Mouse (Mus musculus) MEL (cell line): ENCODE data around the gene Sphkap. TPM values are rescaled to one million over a fixed set of nuclear protein-coding genes. Genes with fewer than 3 reads are reported as not detected.

Experiments
- DNase-seq: peaks from one replicate; pipeline ENCODE4 v3.0.0; 2011; ENCODE audit warnings: low read depth, low spot score
- H3K27ac ChIP-seq: 2 replicates; pipeline ENCODE4 v1.5.1; 2012; ENCODE audit warnings: low read depth, mild to moderate bottlenecking, control low read depth, low read length, moderate library complexity; ENCODE audit not compliant: control insufficient read depth
- H3K27me3 ChIP-seq, 2 experiments: fragments of 150-350 bp in 1 of 2; sonication (generic) in 1 of 2; 2 replicates each; pipeline ENCODE4 v1.6.1; 2012; ENCODE audit warnings: low read length in 2 of 2, mild to moderate bottlenecking in 2 of 2, improper control_type of control experiment in 1 of 2, moderate library complexity in 1 of 2; ENCODE audit not compliant: insufficient read depth in 2 of 2, control insufficient read depth in 1 of 2
- H3K36me3 ChIP-seq, 2 experiments: 2 replicates each; pipeline ENCODE4 v1.6.1; 2012 to 2014; ENCODE audit warnings: low read length in 2 of 2, improper control_type of control experiment in 1 of 2, inconsistent platforms in 1 of 2, mild to moderate bottlenecking in 1 of 2; ENCODE audit not compliant: insufficient read depth in 2 of 2, control insufficient read depth in 1 of 2
- H3K4me1 ChIP-seq, 2 experiments: fragments of 150-350 bp in 1 of 2; sonication (generic) in 1 of 2; 2 replicates each; pipeline ENCODE4 v1.6.1; 2012; ENCODE audit warnings: low read length in 2 of 2, improper control_type of control experiment in 1 of 2, mild to moderate bottlenecking in 1 of 2; ENCODE audit not compliant: insufficient read depth in 2 of 2, control insufficient read depth in 1 of 2
- H3K4me3 ChIP-seq, 2 experiments: fragments of 150-350 bp in 1 of 2; sonication (generic) in 1 of 2; 2 replicates each; pipeline ENCODE4 v1.5.1; 2012; ENCODE audit warnings: low read depth in 2 of 2, low read length in 2 of 2, mild to moderate bottlenecking in 2 of 2, moderate library complexity in 2 of 2, control low read depth in 1 of 2, improper control_type of control experiment in 1 of 2; ENCODE audit not compliant: control insufficient read depth in 1 of 2, insufficient read depth in 1 of 2
- H3K79me2 ChIP-seq: 2 replicates; pipeline ENCODE4 v1.6.1; 2012; ENCODE audit warnings: mild to moderate bottlenecking, low read length, moderate library complexity; ENCODE audit not compliant: control insufficient read depth, poor library complexity, insufficient read depth
- H3K9ac ChIP-seq: 2 replicates; pipeline ENCODE4 v1.6.1; 2012; ENCODE audit warnings: low read depth, mild to moderate bottlenecking, control low read depth, low read length, moderate library complexity; ENCODE audit not compliant: control insufficient read depth, poor library complexity, severe bottlenecking
- H3K9me3 ChIP-seq: fragments of 150-350 bp; sonication (generic); replicated peaks from 2 replicates; pipeline ENCODE4 v1.6.1; 2012; ENCODE audit warnings: mild to moderate bottlenecking, low read length, improper control_type of control experiment, moderate library complexity; ENCODE audit not compliant: insufficient read depth
- BHLHE40 ChIP-seq: IDR thresholded peaks from 2 replicates; pipeline ENCODE4 v1.6.1; 2012; ENCODE audit warnings: low read depth, mild to moderate bottlenecking, inconsistent platforms, low read length, improper control_type of control experiment, borderline replicate concordance
- E2F4 ChIP-seq: IDR thresholded peaks from 2 replicates; pipeline ENCODE4 v1.6.1; 2011; ENCODE audit warnings: low read depth, low read length, improper control_type of control experiment, borderline replicate concordance
- ETS1 ChIP-seq: IDR thresholded peaks from 2 replicates; pipeline ENCODE4 v1.6.1; 2012; ENCODE audit warnings: low read depth, mild to moderate bottlenecking, inconsistent platforms, low read length, improper control_type of control experiment, moderate library complexity
- HCFC1 ChIP-seq: IDR thresholded peaks from 2 replicates; pipeline ENCODE4 v1.6.1; 2012; ENCODE audit warnings: low read depth, mild to moderate bottlenecking, inconsistent platforms, low read length, improper control_type of control experiment, moderate library complexity
- JUND ChIP-seq: IDR thresholded peaks from 2 replicates; pipeline ENCODE4 v1.6.1; 2011; ENCODE audit warnings: low read depth, mild to moderate bottlenecking, improper control_type of control experiment, low read length
- KAT2A ChIP-seq: conservative IDR thresholded peaks from 2 replicates; pipeline ENCODE4 v1.6.1; 2012; ENCODE audit warnings: low read depth, low read length, improper control_type of control experiment, inconsistent platforms
- MEF2A ChIP-seq: IDR thresholded peaks from 2 replicates; pipeline ENCODE4 v1.6.1; 2014; ENCODE audit warnings: low read depth, mild to moderate bottlenecking, inconsistent platforms, low read length, improper control_type of control experiment; ENCODE audit not compliant: poor library complexity, insufficient replicate concordance, severe bottlenecking; ENCODE audit errors: extremely low read depth
- MXI1 ChIP-seq: IDR thresholded peaks from 2 replicates; pipeline ENCODE4 v1.6.1; 2011; ENCODE audit warnings: mild to moderate bottlenecking, low read depth, low read length, improper control_type of control experiment
- NRF1 ChIP-seq: IDR thresholded peaks from 2 replicates; pipeline ENCODE4 v1.6.1; 2014; ENCODE audit warnings: low read depth, mild to moderate bottlenecking, inconsistent platforms, low read length, improper control_type of control experiment, moderate library complexity; ENCODE audit not compliant: poor library complexity, insufficient read depth, severe bottlenecking
- POLR2AphosphoS5 ChIP-seq: IDR thresholded peaks from 2 replicates; pipeline ENCODE4 v1.6.1; 2012; ENCODE audit warnings: low read depth, borderline replicate concordance, mild to moderate bottlenecking, inconsistent platforms, low read length, moderate library complexity, mixed read lengths
- RAD21 ChIP-seq: IDR thresholded peaks from 2 replicates; pipeline ENCODE4 v1.6.1; 2011; ENCODE audit warnings: mild to moderate bottlenecking, low read depth, low read length, improper control_type of control experiment
- SMC3 ChIP-seq: IDR thresholded peaks from 2 replicates; pipeline ENCODE4 v1.6.1; 2011; ENCODE audit warnings: low read depth, low read length, improper control_type of control experiment
- UBTF ChIP-seq: IDR thresholded peaks from 2 replicates; pipeline ENCODE4 v1.6.1; 2012; ENCODE audit warnings: low read depth, mild to moderate bottlenecking, inconsistent platforms, low read length, improper control_type of control experiment, moderate library complexity, borderline replicate concordance; ENCODE audit not compliant: insufficient read depth
- USF1 ChIP-seq: IDR thresholded peaks from 2 replicates; pipeline ENCODE4 v1.6.1; 2014; ENCODE audit warnings: low read depth, mild to moderate bottlenecking, inconsistent platforms, low read length, improper control_type of control experiment, moderate library complexity
- ZC3H11A ChIP-seq: IDR thresholded peaks from 2 replicates; pipeline ENCODE4 v1.6.1; 2012; ENCODE audit warnings: low read depth, mild to moderate bottlenecking, inconsistent platforms, low read length, improper control_type of control experiment
- ZKSCAN1 ChIP-seq: IDR thresholded peaks from 2 replicates; pipeline ENCODE4 v1.6.1; 2012; ENCODE audit warnings: low read depth, mild to moderate bottlenecking, inconsistent platforms, low read length, improper control_type of control experiment, moderate library complexity
- ZMIZ1 ChIP-seq: IDR thresholded peaks from 2 replicates; pipeline ENCODE4 v1.6.1; 2012; ENCODE audit warnings: low read depth, mild to moderate bottlenecking, inconsistent platforms, low read length, improper control_type of control experiment, moderate library complexity
- ZNF384 ChIP-seq: IDR thresholded peaks from 2 replicates; pipeline ENCODE4 v1.6.1; 2012; ENCODE audit warnings: low read depth, mild to moderate bottlenecking, inconsistent platforms, low read length, improper control_type of control experiment
- polyA plus RNA-seq, 2 experiments: library from polyadenylated mRNA; stranded (reverse) in 1 of 2; unstranded in 1 of 2; fragments of >175 nt in 1 of 2; fragments of >200 nt in 1 of 2; gene quantifications; 2 replicates each; pipeline versions ENCODE4 v1.2.1 to v1.2.4; 2012; ENCODE audit warnings: low replicate concordance in 2 of 2, low read depth in 1 of 2; ENCODE audit not compliant: insufficient read length in 2 of 2, insufficient read depth in 1 of 2, missing spikeins in 1 of 2
- total RNA-seq: library from RNA; depleted of rRNA; stranded (reverse); fragments of 300-350 nt; gene quantifications from 2 replicates; pipeline ENCODE4 v1.2.3, GENCODE M21; 2012

Gene Sphkap
- total and polyA plus RNA-seq, 3 experiments = not detected

DNA sequence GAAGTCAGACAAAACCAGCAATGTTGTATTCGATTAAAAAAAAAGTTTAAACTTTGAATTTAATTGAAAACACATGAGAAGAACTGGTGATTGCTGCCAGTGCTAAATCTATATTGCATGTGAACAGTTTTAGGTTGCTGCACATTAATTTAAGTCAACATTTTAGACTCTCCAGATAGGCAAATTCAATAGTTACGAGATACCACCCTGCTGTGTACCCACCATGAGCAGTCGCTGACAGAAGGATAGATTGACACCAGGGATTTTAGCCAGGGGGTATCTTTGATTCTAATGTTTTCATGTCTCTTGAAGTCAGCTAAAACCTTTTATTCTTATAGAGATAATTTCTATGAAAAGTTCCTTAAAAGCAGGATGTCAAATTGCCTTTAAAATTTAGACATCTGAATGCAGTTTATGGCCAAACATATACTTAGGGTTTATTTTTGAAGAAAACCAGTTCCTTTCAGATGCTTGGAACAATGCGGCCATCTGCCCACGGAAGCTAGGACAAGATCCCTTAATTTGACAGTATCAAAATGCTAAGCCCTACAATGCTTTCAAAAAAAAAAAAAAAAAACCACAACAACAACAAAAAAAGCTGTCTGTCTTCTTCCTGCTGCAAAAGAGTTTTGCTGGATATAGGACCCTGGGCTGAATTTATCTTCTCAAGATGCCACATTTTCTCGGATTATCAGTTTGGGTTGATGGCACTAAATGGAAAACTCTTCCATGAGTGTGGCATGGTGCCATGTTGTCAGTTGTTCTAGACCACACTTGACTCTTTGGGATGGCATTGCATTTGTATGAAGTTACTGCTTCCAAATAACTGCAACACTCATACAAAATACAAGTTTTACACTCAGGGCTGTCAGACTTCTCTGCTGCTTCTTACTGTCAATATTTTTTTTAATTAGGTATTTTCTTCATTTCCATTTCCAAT is 110.6 kb downstream of the Sphkap start:
- Histone ChIP-seq H3K27ac (no peak overlapping the region), H3K9me3 (no peaks in the 10 kb centered on the region), H3K36me3 (no peaks in the 10 kb centered on the region), H3K9ac (no peak overlapping the region), H3K27me3 (no peaks in the 10 kb centered on the region), H3K79me2 (no peaks in the 10 kb centered on the region), H3K4me1 (no peaks in the 10 kb centered on the region), H3K4me3 (no peak overlapping the region)
- TF ChIP-seq RAD21 (no peak), BHLHE40 (no peak), ZKSCAN1 (no peak), SMC3 (no peak), NRF1 (no peak), USF1 (no peak)
- DNase-seq = no peak

DNA sequence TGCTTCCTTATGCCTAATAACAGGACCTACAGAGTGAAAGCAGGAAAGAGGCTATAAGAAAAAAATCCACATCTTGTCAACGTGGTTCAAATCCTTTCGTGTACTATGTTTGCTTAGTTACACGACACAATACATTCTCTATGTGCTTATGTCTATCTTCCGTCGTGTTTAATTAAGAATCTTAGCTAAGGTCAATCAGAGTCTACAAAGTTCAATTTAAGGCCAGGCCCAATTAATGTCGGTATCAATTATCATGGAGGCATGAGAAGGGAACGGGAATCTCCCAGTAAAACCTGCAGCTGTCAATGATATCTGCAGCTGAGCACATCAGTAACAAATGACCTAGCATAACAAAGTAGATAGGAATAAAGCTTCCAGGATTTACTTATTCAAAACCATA is 122.1 kb downstream of the Sphkap start:
- H3K27me3 ChIP-seq = no peaks in the 10 kb centered on the region
- TF ChIP-seq ZMIZ1 = no peak
- TF ChIP-seq USF1 = no peak
- no peak for TF ChIP-seq MEF2A
- TF ChIP-seq E2F4 = no peak
- no peak overlapping the region for H3K9ac ChIP-seq
- no peak overlapping the region for H3K4me3 ChIP-seq
- DNase-seq = no peak
- H3K36me3 ChIP-seq = no peaks in the 10 kb centered on the region
- H3K4me1 ChIP-seq = no peaks in the 10 kb centered on the region
- H3K27ac ChIP-seq = no peak overlapping the region
- H3K9me3 ChIP-seq = no peaks in the 10 kb centered on the region
- no peaks in the 10 kb centered on the region for H3K79me2 ChIP-seq

DNA sequence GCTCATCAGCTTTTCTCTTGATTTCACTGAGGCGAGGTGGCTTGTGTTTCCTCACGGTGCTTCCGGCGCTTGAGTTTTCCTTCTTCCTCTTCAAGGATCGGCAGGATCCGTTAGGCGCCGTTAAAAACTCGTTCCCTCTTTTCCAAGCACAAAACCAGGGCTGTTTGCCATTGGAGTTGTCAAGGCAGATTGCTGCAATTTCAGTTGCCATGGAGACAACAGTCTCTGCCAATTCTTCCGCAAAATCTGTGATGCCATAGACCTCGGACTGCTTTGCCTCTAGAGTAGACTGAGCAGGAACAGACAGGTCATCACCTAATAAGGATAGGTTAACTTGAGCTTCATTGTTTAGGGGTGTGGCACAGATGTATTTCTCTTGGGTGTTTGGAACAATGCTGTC is 131.0 kb downstream of the Sphkap start:
- no peak for TF ChIP-seq ZC3H11A
- TF ChIP-seq BHLHE40 = no peak
- TF ChIP-seq MXI1 = no peak
- TF ChIP-seq HCFC1 = no peak
- TF ChIP-seq POLR2AphosphoS5 = no peak
- no peak for TF ChIP-seq KAT2A
- TF ChIP-seq ZNF384 = no peak
- TF ChIP-seq UBTF = no peak
- no peak for TF ChIP-seq SMC3
- TF ChIP-seq ETS1 = no peak
- no peak for TF ChIP-seq USF1
- TF ChIP-seq JUND = no peak
- TF ChIP-seq NRF1 = no peak
- TF ChIP-seq, all 39 proteins: peak for 0

More for the DNA sequence above, 131.0 kb downstream of the Sphkap start:
- Histone ChIP-seq H3K36me3 (no peaks in the 10 kb centered on the region), H3K9me3 (no peaks in the 10 kb centered on the region), H3K27ac (no peak overlapping the region), H3K4me1 (no peaks in the 10 kb centered on the region), H3K79me2 (no peaks in the 10 kb centered on the region), H3K27me3 (no peaks in the 10 kb centered on the region), H3K4me3 (no peak overlapping the region), H3K9ac (no peak overlapping the region)
- DNase-seq = no peak
